ENCODE assay signal across 17 mouse cellular contexts in the genomic region with DNA sequence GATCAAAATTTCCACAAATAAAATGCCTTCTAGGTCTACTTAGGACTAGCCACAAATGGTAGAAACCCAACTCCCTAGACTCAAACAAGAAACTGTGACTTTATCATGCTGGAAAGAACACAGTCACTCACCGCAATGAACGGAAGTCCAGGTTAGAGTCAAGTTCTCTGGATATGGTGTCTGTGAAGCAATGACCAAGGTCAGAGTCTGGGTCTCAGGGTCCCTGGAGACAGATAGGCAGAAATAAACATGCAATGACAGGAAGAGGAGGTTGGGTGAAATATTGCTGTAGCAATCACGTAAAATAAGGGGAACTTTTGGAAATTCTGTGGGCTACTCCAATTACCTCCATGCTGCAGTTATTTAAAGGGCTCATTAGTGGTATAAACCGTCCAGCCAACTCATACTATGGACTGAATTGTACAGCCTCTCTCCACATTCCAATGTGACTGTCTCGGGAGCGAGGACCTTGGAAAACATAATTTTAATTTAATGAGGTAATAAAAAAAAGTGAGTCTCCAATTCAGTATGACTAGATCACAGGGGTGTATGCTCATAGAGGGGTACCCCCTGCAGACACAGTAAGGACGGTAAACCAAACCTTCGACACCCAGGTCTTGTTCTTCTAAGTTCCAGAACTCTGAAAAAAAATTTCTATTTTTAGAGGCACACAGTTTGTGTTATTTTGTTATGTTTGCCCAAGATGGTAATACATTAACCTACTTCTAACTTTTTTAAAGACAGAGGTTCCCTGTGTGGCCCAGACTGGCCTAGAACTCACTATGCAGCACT.
DNase-seq lines count a peak whose midpoint lies in the region; ATAC-seq lines count a peak whose summit lies in the region.
"Had no signal": no experiment of that assay in that cellular context is flagged by ENCODE, and none has a peak within 500 bp of the region (broad histone marks: within the 10 kb centered on the region; RNA-seq: fewer than 3 reads in every experiment).

No protein-coding gene starts in this region.

- H3K36me3 ChIP-seq in neural tube, embryonic 13.5 days, result no peaks in the 10 kb centered on the region
- no peaks in the 10 kb centered on the region for H3K36me3 ChIP-seq in neural tube, embryonic 15.5 days
- no peaks in the 10 kb centered on the region for H3K36me3 ChIP-seq in limb, embryonic 12.5 days
- H3K36me3 ChIP-seq: heart, embryonic 13.5 days; liver, embryonic 15.5 days had no signal

- no peak overlapping the region for H3K9ac ChIP-seq in neural tube, embryonic 13.5 days
- no peak overlapping the region for H3K9ac ChIP-seq in neural tube, embryonic 15.5 days (replicated peaks)
- H3K9ac ChIP-seq in limb, embryonic 12.5 days (replicated peaks), result no peak overlapping the region
- H3K9ac ChIP-seq: forebrain, postnatal 0 days; heart, embryonic 13.5 days; liver, embryonic 15.5 days had no signal

- H3K4me3 ChIP-seq in neural tube, embryonic 13.5 days, result no peak overlapping the region
- no peak overlapping the region for H3K4me3 ChIP-seq in neural tube, embryonic 15.5 days (replicated peaks)
- no peak overlapping the region for H3K4me3 ChIP-seq in limb, embryonic 12.5 days (replicated peaks)
- H3K4me3 ChIP-seq: heart, embryonic 13.5 days; liver, embryonic 15.5 days; megakaryocyte, embryonic 14.5 days had no signal

- no peaks in the 10 kb centered on the region for H3K27me3 ChIP-seq in neural tube, embryonic 13.5 days
- H3K27me3 ChIP-seq in neural tube, embryonic 15.5 days (replicated peaks), result no peaks in the 10 kb centered on the region
- H3K27me3 ChIP-seq in limb, embryonic 12.5 days, result no peaks in the 10 kb centered on the region
- H3K27me3 ChIP-seq: heart, embryonic 13.5 days; liver, embryonic 15.5 days; megakaryocyte, embryonic 14.5 days had no signal

- WGBS in neural tube, embryonic 13.5 days, result 78% methylated on average over 8 of the region's 8 CpGs
- 80% methylated on average over 8 of the region's 8 CpGs for WGBS in neural tube, embryonic 15.5 days
- WGBS in limb, embryonic 12.5 days, result 33% methylated on average over 8 of the region's 8 CpGs

- DNase-seq in kidney, adult 18-20 months, result peak; percentile 6
- DNase-seq in kidney, adult 11 months, result no peak
- DNase-seq in ovary, adult 18-20 months (ENCODE audit: low spot score), result no peak
- no peak for DNase-seq in layer of hippocampus, postnatal 25 days (ENCODE audit: extremely low spot score in 1 of 2, low spot score in 1 of 2)
- DNase-seq: cerebellum, adult 11-12 months; cerebellum, postnatal 25 days; forebrain, postnatal 0 days; gastrocnemius, postnatal 25 days; thymus, postnatal 36 days had no signal

- no peak overlapping the region for H3K4me2 ChIP-seq in neural tube, embryonic 13.5 days
- H3K4me2 ChIP-seq in neural tube, embryonic 15.5 days, result no peak overlapping the region
- H3K4me2 ChIP-seq in limb, embryonic 12.5 days, result no peak overlapping the region
- H3K4me2 ChIP-seq: heart, embryonic 13.5 days; liver, embryonic 15.5 days had no signal

- no peaks in the 10 kb centered on the region for H3K9me3 ChIP-seq in neural tube, embryonic 13.5 days
- no peaks in the 10 kb centered on the region for H3K9me3 ChIP-seq in neural tube, embryonic 15.5 days (replicated peaks)
- H3K9me3 ChIP-seq in limb, embryonic 12.5 days, result no peaks in the 10 kb centered on the region
- H3K9me3 ChIP-seq: heart, embryonic 13.5 days; liver, embryonic 15.5 days had no signal

- H3K4me1 ChIP-seq in neural tube, embryonic 13.5 days (replicated peaks), result peaks cover 15% of the 10 kb centered on the region; the same call in 1 of the 2 replicates
- no peaks in the 10 kb centered on the region for H3K4me1 ChIP-seq in neural tube, embryonic 15.5 days
- peaks cover 21% of the 10 kb centered on the region for H3K4me1 ChIP-seq in limb, embryonic 12.5 days (replicated peaks)
- H3K4me1 ChIP-seq: liver, embryonic 15.5 days; megakaryocyte, embryonic 14.5 days had no signal

- peak overlapping the region; percentile 3; the same call in 1 of the 2 replicates for H3K27ac ChIP-seq in neural tube, embryonic 13.5 days (replicated peaks)
- H3K27ac ChIP-seq in neural tube, embryonic 15.5 days (replicated peaks), result no peak overlapping the region
- peak overlapping the region; percentile 72 for H3K27ac ChIP-seq in limb, embryonic 12.5 days
- H3K27ac ChIP-seq: heart, embryonic 13.5 days; hindbrain, postnatal 0 days; liver, embryonic 15.5 days had no signal

- no peak for ATAC-seq in neural tube, embryonic 13.5 days (ENCODE audit: low read depth)
- no peak for ATAC-seq in neural tube, embryonic 15.5 days (ENCODE audit: low FRiP score)
- peak; percentile 48; the same call in 1 of the 2 replicates for ATAC-seq in limb, embryonic 12.5 days (ENCODE audit: insufficient number of reproducible peaks, insufficient read depth, low FRiP score, low TSS enrichment, low read depth)
- ATAC-seq: forebrain, postnatal 0 days; lung, postnatal 0 days had no signal
